Mouse (Mus musculus) stomach, embryonic 16.5 days (tissue): ENCODE data around the gene Rec114. TPM values are rescaled to one million over a fixed set of nuclear protein-coding genes. Genes with fewer than 3 reads are reported as not detected.

Source experiments
- ATAC-seq: fragments of 200-750 bp; cut with Nextera tagmentation; 2 replicates; pipeline ENCODE4 v1.8.0; 2017; ENCODE audit warnings: moderate number of reproducible peaks, moderate TSS enrichment; ENCODE audit not compliant: insufficient read depth, low FRiP score
- H3K27ac ChIP-seq: fragments of 300-500 bp; sonication (generic); 2 replicates; pipeline ENCODE4 v1.5.1; 2014; ENCODE audit warnings: low read length
- H3K27me3 ChIP-seq: fragments of 300-500 bp; sonication (generic); 2 replicates; pipeline ENCODE4 v1.6.1; 2014; ENCODE audit warnings: low read length, control low read depth, mixed read lengths; ENCODE audit not compliant: control insufficient read depth, insufficient read depth
- H3K36me3 ChIP-seq: fragments of 300-500 bp; sonication (generic); 2 replicates; pipeline ENCODE4 v1.6.1; 2014; ENCODE audit warnings: low read length; ENCODE audit not compliant: control insufficient read depth, insufficient read depth
- H3K4me1 ChIP-seq: fragments of 300-500 bp; sonication (generic); 2 replicates; pipeline ENCODE4 v1.6.1; 2014; ENCODE audit warnings: low read length, control low read depth, mixed read lengths; ENCODE audit not compliant: control insufficient read depth, insufficient read depth
- H3K4me2 ChIP-seq: fragments of 300-500 bp; sonication (generic); 2 replicates; pipeline ENCODE4 v1.6.1; 2014; ENCODE audit warnings: low read depth, low read length, mixed read lengths
- H3K4me3 ChIP-seq: fragments of 300-500 bp; sonication (generic); replicated peaks from 2 replicates; pipeline ENCODE4 v1.5.1; 2014; ENCODE audit warnings: mild to moderate bottlenecking, low read length
- H3K9ac ChIP-seq: fragments of 300-500 bp; sonication (generic); 2 replicates; pipeline ENCODE4 v1.6.1; 2014; ENCODE audit warnings: low read length
- H3K9me3 ChIP-seq: fragments of 300-500 bp; sonication (generic); replicated peaks from 2 replicates; pipeline ENCODE4 v1.6.1; 2016; ENCODE audit warnings: low read length, control low read depth; ENCODE audit not compliant: control insufficient read depth
- WGBS: fragments of 180-500 bp; shearing (Covaris S2); extraction: QIAGEN DNeasy Blood & Tissue Kit; methylation state at CpG from one replicate; pipeline ENCODE4 v1.1.7; 2014; 5-methylcytosine and 5-hydroxymethylcytosine counted together
- polyA plus RNA-seq: library from polyadenylated mRNA; unstranded; fragments of >200 nt; fragmentation: Nextera tagmentation; extraction: Ambion mirVana; gene quantifications from 2 replicates; pipeline ENCODE4 v1.2.1, GENCODE M21; 2015

Gene Rec114
- polyA plus RNA-seq, 1 experiment from 2014 or later: 3.2 TPM

GRCm38 (mm10) chr9:58675371-58675770, 68.4 kb downstream of the Rec114 start:
- Histone ChIP-seq H3K9me3 (no peaks in the 10 kb centered on the region), H3K4me1 (peaks cover 3% of the 10 kb centered on the region), H3K9ac (no peak overlapping the region), H3K27ac (no peak overlapping the region), H3K36me3 (no peaks in the 10 kb centered on the region), H3K4me2 (no peak overlapping the region), H3K4me3 (no peak overlapping the region), H3K27me3 (no peaks in the 10 kb centered on the region)
- ATAC-seq: no peak
- 67% methylated on average over 6 of the region's 6 CpGs for WGBS

- no peak overlapping the region for H3K4me2 ChIP-seq
- H3K9me3 ChIP-seq: no peaks in the 10 kb centered on the region
- no peaks in the 10 kb centered on the region for H3K27me3 ChIP-seq
- WGBS: 73% methylated on average over 11 of the region's 11 CpGs
- H3K27ac ChIP-seq: no peak overlapping the region
- H3K36me3 ChIP-seq: no peaks in the 10 kb centered on the region
- H3K4me1 ChIP-seq: peaks cover 3% of the 10 kb centered on the region
- no peak overlapping the region for H3K9ac ChIP-seq
- H3K4me3 ChIP-seq: no peak overlapping the region
- ATAC-seq: no peak
Measured at GRCm38 (mm10) chr9:58674736-58675135, 69.0 kb downstream of the Rec114 start.

GRCm38 (mm10) chr9:58672474-58672873, 71.3 kb downstream of the Rec114 start:
- ATAC-seq: no peak
- Histone ChIP-seq H3K9me3 (no peaks in the 10 kb centered on the region), H3K4me1 (peaks cover 3% of the 10 kb centered on the region), H3K4me2 (no peak overlapping the region), H3K4me3 (no peak overlapping the region), H3K9ac (no peak overlapping the region), H3K27ac (no peak overlapping the region), H3K36me3 (no peaks in the 10 kb centered on the region), H3K27me3 (no peaks in the 10 kb centered on the region)
- 39% methylated on average over 4 of the region's 4 CpGs for WGBS

- ATAC-seq: no peak
Measured at GRCm38 (mm10) chr9:58669819-58670218, 73.9 kb downstream of the Rec114 start.

GRCm38 (mm10) chr9:58669071-58669470, 74.7 kb downstream of the Rec114 start:
- no peak for ATAC-seq
- WGBS: 58% methylated on average over 3 of the region's 3 CpGs
- Histone ChIP-seq H3K9me3 (no peaks in the 10 kb centered on the region), H3K27me3 (no peaks in the 10 kb centered on the region), H3K27ac (no peak overlapping the region), H3K4me2 (no peak overlapping the region), H3K36me3 (no peaks in the 10 kb centered on the region), H3K4me3 (no peak overlapping the region), H3K9ac (no peak overlapping the region), H3K4me1 (peaks cover 3% of the 10 kb centered on the region)

More at GRCm38 (mm10) chr9:58669819-58670218, 73.9 kb downstream of the Rec114 start:
- H3K27ac ChIP-seq: no peak overlapping the region
- no peaks in the 10 kb centered on the region for H3K27me3 ChIP-seq
- no peaks in the 10 kb centered on the region for H3K9me3 ChIP-seq
- no peak overlapping the region for H3K4me3 ChIP-seq
- H3K36me3 ChIP-seq: no peaks in the 10 kb centered on the region
- H3K9ac ChIP-seq: no peak overlapping the region
- 91% methylated on average over 6 of the region's 6 CpGs for WGBS
- H3K4me2 ChIP-seq: no peak overlapping the region
- peaks cover 3% of the 10 kb centered on the region for H3K4me1 ChIP-seq

GRCm38 (mm10) chr9:58668171-58668570, 75.6 kb downstream of the Rec114 start:
- WGBS: 91% methylated on average over 3 of the region's 3 CpGs

GRCm38 (mm10) chr9:58667244-58667643, 76.5 kb downstream of the Rec114 start:
- no peaks in the 10 kb centered on the region for H3K9me3 ChIP-seq
- no peaks in the 10 kb centered on the region for H3K27me3 ChIP-seq
- no peaks in the 10 kb centered on the region for H3K36me3 ChIP-seq
- no peak overlapping the region for H3K27ac ChIP-seq
- no peak overlapping the region for H3K9ac ChIP-seq
- no peak overlapping the region for H3K4me3 ChIP-seq
- 60% methylated on average over 9 of the region's 9 CpGs for WGBS
- H3K4me2 ChIP-seq: no peak overlapping the region
- H3K4me1 ChIP-seq: no peaks in the 10 kb centered on the region
- ATAC-seq: no peak

More at GRCm38 (mm10) chr9:58668171-58668570, 75.6 kb downstream of the Rec114 start:
- Histone ChIP-seq H3K4me2 (no peak overlapping the region), H3K9me3 (no peaks in the 10 kb centered on the region), H3K4me1 (peaks cover 3% of the 10 kb centered on the region), H3K9ac (no peak overlapping the region), H3K36me3 (no peaks in the 10 kb centered on the region), H3K27me3 (no peaks in the 10 kb centered on the region), H3K27ac (no peak overlapping the region), H3K4me3 (no peak overlapping the region)
- ATAC-seq: no peak

- Histone ChIP-seq H3K4me1 (no peaks in the 10 kb centered on the region), H3K27me3 (no peaks in the 10 kb centered on the region), H3K9me3 (no peaks in the 10 kb centered on the region), H3K4me2 (no peak overlapping the region), H3K36me3 (no peaks in the 10 kb centered on the region), H3K27ac (no peak overlapping the region), H3K4me3 (no peak overlapping the region), H3K9ac (no peak overlapping the region)
- ATAC-seq: no peak
- 49% methylated on average over 9 of the region's 9 CpGs for WGBS
Measured at GRCm38 (mm10) chr9:58666191-58666590, 77.6 kb downstream of the Rec114 start.

- no peaks in the 10 kb centered on the region for H3K27me3 ChIP-seq
- H3K9ac ChIP-seq: no peak overlapping the region
- H3K9me3 ChIP-seq: no peaks in the 10 kb centered on the region
- no peak overlapping the region for H3K4me2 ChIP-seq
- 76% methylated on average over 9 of the region's 9 CpGs for WGBS
- H3K4me1 ChIP-seq: no peaks in the 10 kb centered on the region
- H3K4me3 ChIP-seq: no peak overlapping the region
- no peak for ATAC-seq
- no peak overlapping the region for H3K27ac ChIP-seq
- H3K36me3 ChIP-seq: no peaks in the 10 kb centered on the region
Measured at GRCm38 (mm10) chr9:58665492-58665891, 78.3 kb downstream of the Rec114 start.

GRCm38 (mm10) chr9:58662791-58663190, 81.0 kb downstream of the Rec114 start:
- no peaks in the 10 kb centered on the region for H3K4me1 ChIP-seq
- H3K9me3 ChIP-seq: no peaks in the 10 kb centered on the region
- H3K4me2 ChIP-seq: no peak overlapping the region
- WGBS: 89% methylated on average over 3 of the region's 3 CpGs
- H3K27me3 ChIP-seq: no peaks in the 10 kb centered on the region
- no peak overlapping the region for H3K4me3 ChIP-seq
- ATAC-seq: no peak
- no peak overlapping the region for H3K27ac ChIP-seq
- H3K9ac ChIP-seq: no peak overlapping the region
- H3K36me3 ChIP-seq: no peaks in the 10 kb centered on the region
